Mouse (Mus musculus): Measurements from ENCODE around the gene Tdrkh.

GRCm38 (mm10) chr3:94387391-94387790 is 25.7 kb upstream of the Tdrkh start:
- no peak for TF ChIP-seq CTCF (conservative IDR thresholded peaks at IDR 0.05; ENCODE audit: low read length)
- TF ChIP-seq POU5F1 (IDR thresholded peaks at IDR 0.05; ENCODE audit: borderline replicate concordance, low read length), result no peak
